In genomic region chr5:150220333-150220732, GRCm38 (mm10) we compare ENCODE assay signal across 9 mouse cellular contexts.
DNase-seq lines count a peak whose midpoint lies in the region; ATAC-seq and TF ChIP-seq lines count a peak whose summit lies in the region.
"Had no signal": no experiment of that assay in that cellular context is flagged by ENCODE, and none has a peak within 500 bp of the region (broad histone marks: within the 10 kb centered on the region; RNA-seq: fewer than 3 reads in every experiment).

No protein-coding gene starts in this region.

- no peaks in the 10 kb centered on the region for H3K9me3 ChIP-seq in hindbrain, postnatal 0 days (ENCODE audit: low read length)
- 0 out of 2 replicates have a peak, but pooled peaks cover 3% of the 10 kb centered on the region for H3K9me3 ChIP-seq in hindbrain, embryonic 12.5 days (replicated peaks)
- H3K9me3 ChIP-seq: limb, embryonic 15.5 days had no signal

- H3K27ac ChIP-seq in hindbrain, postnatal 0 days: no peak overlapping the region
- H3K27ac ChIP-seq in hindbrain, embryonic 12.5 days: no peak overlapping the region
- no peak overlapping the region for H3K27ac ChIP-seq in olfactory bulb, adult 2 months (ENCODE audit: insufficient read depth, low read depth, low read length)
- H3K27ac ChIP-seq: limb, embryonic 15.5 days had no signal

- no peak overlapping the region for H3K9ac ChIP-seq in hindbrain, postnatal 0 days (replicated peaks; ENCODE audit: low read length)
- no peak overlapping the region for H3K9ac ChIP-seq in hindbrain, embryonic 12.5 days
- H3K9ac ChIP-seq: limb, embryonic 15.5 days had no signal

- 39% methylated on average over 7 of the region's 7 CpGs for WGBS in hindbrain, postnatal 0 days
- WGBS in hindbrain, embryonic 12.5 days: 37% methylated on average over 7 of the region's 7 CpGs
- WGBS in olfactory bulb, adult 2 months: 45% methylated on average over 7 of the region's 7 CpGs

- no peaks in the 10 kb centered on the region for H3K4me1 ChIP-seq in hindbrain, postnatal 0 days (ENCODE audit: insufficient read depth, low read length)
- no peaks in the 10 kb centered on the region for H3K4me1 ChIP-seq in hindbrain, embryonic 12.5 days
- H3K4me1 ChIP-seq in olfactory bulb, adult 2 months (ENCODE audit: control insufficient read depth, insufficient read depth, low read length): no peaks in the 10 kb centered on the region
- H3K4me1 ChIP-seq: limb, embryonic 15.5 days had no signal

- no peaks in the 10 kb centered on the region for H3K36me3 ChIP-seq in hindbrain, postnatal 0 days (ENCODE audit: insufficient read depth, low read length)
- H3K36me3 ChIP-seq in hindbrain, embryonic 12.5 days: no peaks in the 10 kb centered on the region
- H3K36me3 ChIP-seq: limb, embryonic 15.5 days had no signal

- peak; percentile 62 for DNase-seq in hindbrain, postnatal 0 days (ENCODE audit: low spot score)
- peak; percentile 41 for DNase-seq in CD4-positive helper T cell, adult 2 months (ENCODE audit: low read depth, low spot score)
- DNase-seq in NIH3T3 (ENCODE audit: low read depth): peak; percentile 6
- DNase-seq in Muller cell, postnatal 12 days (ENCODE audit: inconsistent ontology term): no peak
- no peak for DNase-seq in heart, postnatal 25 days (ENCODE audit: low spot score)

- TF ChIP-seq POLR2A in olfactory bulb, adult 2 months (IDR thresholded peaks at IDR 0.05; ENCODE audit: insufficient read depth, low read depth, low read length): no peak

- no peak overlapping the region for H3K4me3 ChIP-seq in hindbrain, postnatal 0 days (ENCODE audit: low read length)
- H3K4me3 ChIP-seq in hindbrain, embryonic 12.5 days: no peak overlapping the region
- H3K4me3 ChIP-seq in olfactory bulb, adult 2 months (ENCODE audit: insufficient read depth, low read depth, low read length): no peak overlapping the region
- H3K4me3 ChIP-seq: limb, embryonic 15.5 days had no signal

- peak; percentile 76 for TF ChIP-seq CTCF in hindbrain, postnatal 0 days (IDR thresholded peaks at IDR 0.05; ENCODE audit: low read depth)
- peak; percentile 33; the same call in 1 of the 2 replicates for TF ChIP-seq CTCF in olfactory bulb, adult 2 months (IDR thresholded peaks at IDR 0.05; ENCODE audit: insufficient read depth, low read depth, low read length)

- H3K27me3 ChIP-seq in hindbrain, postnatal 0 days (ENCODE audit: insufficient read depth, low read length): no peaks in the 10 kb centered on the region
- H3K27me3 ChIP-seq in hindbrain, embryonic 12.5 days: no peaks in the 10 kb centered on the region
- H3K27me3 ChIP-seq: limb, embryonic 15.5 days had no signal

- intact Hi-C loops in heart, postnatal 25 days (cut with DNase I): no loop called here

- H3K4me2 ChIP-seq in hindbrain, postnatal 0 days (ENCODE audit: low read depth, low read length): no peak overlapping the region
- no peak overlapping the region for H3K4me2 ChIP-seq in hindbrain, embryonic 12.5 days (replicated peaks)
- H3K4me2 ChIP-seq: limb, embryonic 15.5 days had no signal

- ATAC-seq in hindbrain, postnatal 0 days: 0 out of 2 replicates have a peak, but pooled peaks have one; percentile 45
- no peak for ATAC-seq in hindbrain, embryonic 12.5 days (ENCODE audit: low FRiP score)
- peak; percentile 71 to 87; a peak in 3 of 4 replicates for ATAC-seq in hematopoietic stem cell, adult 5-6 weeks (replicated peaks in 1 of 2; ENCODE audit: insufficient read depth in 1 of 2, low FRiP score in 2 of 2, low TSS enrichment in 1 of 2, low read depth in 1 of 2, poor library complexity in 2 of 2, severe bottlenecking in 2 of 2)

Comparison
In these comparisons a context has a peak if more than half of its experiments do, and no peak if none do; other contexts are left out.
1. DNase-seq: peak in hindbrain, postnatal 0 days (single experiment), CD4-positive helper T cell, adult 2 months (single experiment) and NIH3T3 (single experiment); none in Muller cell, postnatal 12 days (single experiment) and heart, postnatal 25 days (single experiment).